27 mouse cellular contexts compared by ENCODE assay signal in genomic region chr12:54283011-54283410, GRCm38 (mm10).
DNase-seq lines count a peak whose midpoint lies in the region; ATAC-seq and TF ChIP-seq lines count a peak whose summit lies in the region.
"Had no signal": no experiment of that assay in that cellular context is flagged by ENCODE, and none has a peak within 500 bp of the region (broad histone marks: within the 10 kb centered on the region; RNA-seq: fewer than 3 reads in every experiment).

No protein-coding gene starts in this region.

- H3K36me3 ChIP-seq in liver, postnatal 0 days (replicated peaks; ENCODE audit: insufficient read depth, low read length): no peaks in the 10 kb centered on the region
- H3K36me3 ChIP-seq: embryonic facial prominence, embryonic 12.5 days; embryonic facial prominence, embryonic 15.5 days; G1E; heart, embryonic 10.5 days; heart, embryonic 13.5 days had no signal

- ATAC-seq in common myeloid progenitor, adult 5-6 weeks (replicated peaks; ENCODE audit: low read depth, poor library complexity, severe bottlenecking): peak; percentile 45; the same call in 1 of the 2 replicates
- ATAC-seq in megakaryocyte progenitor cell, adult 5-6 weeks (replicated peaks; ENCODE audit: poor library complexity): peak; percentile 42
- no peak for ATAC-seq in liver, postnatal 0 days
- ATAC-seq: forebrain, embryonic 14.5 days; forebrain, postnatal 0 days had no signal

- no peak for TF ChIP-seq EP300 in liver, postnatal 0 days (IDR thresholded peaks at IDR 0.05; ENCODE audit: low read depth)

- TF ChIP-seq CTCF in liver, postnatal 0 days (IDR thresholded peaks at IDR 0.05; ENCODE audit: low read depth): no peak

- H3K4me2 ChIP-seq in liver, postnatal 0 days (ENCODE audit: low read depth, low read length): no peak overlapping the region
- H3K4me2 ChIP-seq: embryonic facial prominence, embryonic 12.5 days; embryonic facial prominence, embryonic 15.5 days; heart, embryonic 13.5 days; hindbrain, embryonic 14.5 days had no signal

- no peak overlapping the region for H3K9ac ChIP-seq in liver, postnatal 0 days (replicated peaks)
- H3K9ac ChIP-seq: embryonic facial prominence, embryonic 12.5 days; embryonic facial prominence, embryonic 15.5 days; forebrain, postnatal 0 days; heart, embryonic 13.5 days; hindbrain, embryonic 14.5 days had no signal

- H3K27me3 ChIP-seq in liver, postnatal 0 days (ENCODE audit: insufficient read depth, low read length): no peaks in the 10 kb centered on the region
- H3K27me3 ChIP-seq: CH12.LX; embryonic facial prominence, embryonic 12.5 days; embryonic facial prominence, embryonic 15.5 days; heart, embryonic 13.5 days had no signal

- 52% methylated on average over 1 of the region's 1 CpGs for WGBS in liver, postnatal 0 days (ENCODE audit: insufficient replicate concordance)

- H3K27ac ChIP-seq in liver, postnatal 0 days (ENCODE audit: low read depth): no peak overlapping the region
- H3K27ac ChIP-seq: embryonic facial prominence, embryonic 12.5 days; embryonic facial prominence, embryonic 15.5 days; gastrocnemius, adult 2 months; heart, embryonic 10.5 days; heart, embryonic 13.5 days; hindbrain, embryonic 14.5 days had no signal

- no peak overlapping the region for H3K4me3 ChIP-seq in liver, postnatal 0 days (ENCODE audit: low read depth, low read length)
- H3K4me3 ChIP-seq: embryonic facial prominence, embryonic 12.5 days; embryonic facial prominence, embryonic 15.5 days; gastrocnemius, adult 2 months; heart, embryonic 10.5 days; heart, embryonic 13.5 days had no signal

- peak; percentile 0 for DNase-seq in kidney, postnatal 10 days
- DNase-seq in kidney, adult 11 months: no peak
- peak; percentile 79 for DNase-seq in 416B (ENCODE audit: low read depth)
- no peak for DNase-seq in heart, adult 8-10 months (ENCODE audit: low spot score)
- DNase-seq in right cerebral cortex, adult 18-20 months: no peak
- DNase-seq in liver, postnatal 0 days: no peak
- DNase-seq: adrenal gland, postnatal 10 days; adrenal gland, postnatal 36 days; B cell, adult 2 months; cerebellum, adult 18-20 months; cerebellum, adult 9-10 months; cerebellum, postnatal 14 days; forebrain, postnatal 0 days; gastrocnemius, adult 2 months; gastrocnemius, postnatal 25 days; heart, postnatal 14 days; heart, postnatal 4 days had no signal

- H3K4me1 ChIP-seq in liver, postnatal 0 days (ENCODE audit: insufficient read depth): no peaks in the 10 kb centered on the region; the same call in 1 of the 2 replicates

- no peaks in the 10 kb centered on the region for H3K9me3 ChIP-seq in liver, postnatal 0 days (ENCODE audit: low read length)
- H3K9me3 ChIP-seq: embryonic facial prominence, embryonic 12.5 days; embryonic facial prominence, embryonic 15.5 days; heart, embryonic 10.5 days; heart, embryonic 13.5 days had no signal

Comparison
In these comparisons a context has a peak if more than half of its experiments do, and no peak if none do; other contexts are left out.
1. DNase-seq: peak in kidney, postnatal 10 days (single experiment) and 416B (single experiment); none in kidney, adult 11 months (single experiment), heart, adult 8-10 months (single experiment), right cerebral cortex, adult 18-20 months (single experiment) and liver, postnatal 0 days (single experiment).